Mouse (Mus musculus) heart, postnatal 10 days (tissue): Measurements from ENCODE around the gene Cyb561d1. TPM values are rescaled to one million over a fixed set of nuclear protein-coding genes. Genes with fewer than 3 reads are reported as not detected.
A peak's percentile ranks its signal among the peaks of the same experiment; 100 is the strongest.

Experiments
- DNase-seq, 2 experiments: peaks; one replicate each; pipeline ENCODE4 v3.0.0; 2021
- intact Hi-C: fragments of 180-260 bp; cut with DNase I; formaldehyde crosslinking; loops from one replicate; pipeline ENCODE4 v1.15.1; 2025
- total RNA-seq, 2 experiments: library from RNA; stranded (reverse); gene quantifications; 2 replicates each; pipeline ENCODE4 v1.2.3; 2021

Gene Cyb561d1
- total RNA-seq, 2 experiments from 2014 or later: 5.7 to 6.2 TPM

GRCm38 (mm10) chr3:108174672-108175531 lies 26.1 kb downstream of the Cyb561d1 start:
- DNase-seq: peak; percentile 49 to 56
- intact Hi-C loops: no loop called here

- no peak for DNase-seq
- intact Hi-C loops: loop anchor here (5.0 kb wide), 1 partner anchor 88 kb away; the partner anchor contains the start of gene Psma5
These were observed 31.8 kb downstream of the Cyb561d1 start for GRCm38 (mm10) chr3:108169199-108169598.

- intact Hi-C loops: loop anchor here (5.0 kb wide), 1 partner anchor 90 kb away; the partner anchor contains the start of gene Psma5
- peak in 1 of 2 experiments; percentile 41 for DNase-seq
These were observed 33.5 kb downstream of the Cyb561d1 start for GRCm38 (mm10) chr3:108167499-108167898.

- DNase-seq: peak; percentile 69
- intact Hi-C loops: loop anchor here (5.0 kb wide), 1 partner anchor 91 kb away; the partner anchor contains the start of gene Psma5
These were observed 34.4 kb downstream of the Cyb561d1 start for GRCm38 (mm10) chr3:108166486-108167211.

- intact Hi-C loops: loop anchor here (5.0 kb wide), 1 partner anchor 92 kb away; the partner anchor contains the start of gene Psma5
- no peak for DNase-seq
These were observed 35.3 kb downstream of the Cyb561d1 start for GRCm38 (mm10) chr3:108165532-108166315.

GRCm38 (mm10) chr3:108164807-108165206 lies 36.2 kb downstream of the Cyb561d1 start:
- peak; percentile 85 to 91 for DNase-seq
- intact Hi-C loops: loop anchor here (1.0 to 5.0 kb wide), 3 partner anchors 39 to 227 kb away; partner anchors contain the start of gene Psma5

GRCm38 (mm10) chr3:108164091-108164490 lies 36.9 kb downstream of the Cyb561d1 start:
- DNase-seq: no peak
- intact Hi-C loops: loop anchor here (1.0 to 5.0 kb wide), 2 partner anchors 40 to 228 kb away; no protein-coding TSS in a partner anchor

GRCm38 (mm10) chr3:108158383-108159037 lies 42.5 kb downstream of the Cyb561d1 start:
- peak; percentile 48 to 50 for DNase-seq
- intact Hi-C loops: no loop called here

- DNase-seq: peak in 1 of 2 experiments; percentile 13
- intact Hi-C loops: no loop called here
These were observed 46.4 kb downstream of the Cyb561d1 start, which contains the start of gene Gpr61 for GRCm38 (mm10) chr3:108154656-108155055. Gene Gpr61, minus strand, starts transcription at chr3:108154882.

- no peak for DNase-seq
- intact Hi-C loops: no loop called here
These were observed 48.7 kb downstream of the Cyb561d1 start for GRCm38 (mm10) chr3:108152290-108152689.

- DNase-seq: peak; percentile 92 to 94
- intact Hi-C loops: loop anchor here (1.0 to 10.0 kb wide), 4 partner anchors 77 to 393 kb away; partner anchors contain the start of gene Gstm7
These were observed 53.4 kb downstream of the Cyb561d1 start for GRCm38 (mm10) chr3:108147386-108148235.

- no peak for DNase-seq
- intact Hi-C loops: loop anchor here (5.0 to 10.0 kb wide), 3 partner anchors 194 to 392 kb away; partner anchors contain the start of gene Gstm7
These were observed 54.3 kb downstream of the Cyb561d1 start for GRCm38 (mm10) chr3:108146671-108147070.

Other genes with a start within 250 kb of the Cyb561d1 start
- gene Gstm3, start 231.9 kb downstream of the Cyb561d1 start, total RNA-seq: not detected
- 10 to 100 TPM; 44.3 to 45.6 TPM for gene Gstm2, start 214.8 kb downstream of the Cyb561d1 start, total RNA-seq
- gene Gstm1, start 183.2 kb downstream of the Cyb561d1 start, total RNA-seq: 10 to 100 TPM; 61.4 to 76.3 TPM
- 10 to 100 TPM; 11.1 to 13.3 TPM for gene Gstm4, start 156.3 kb downstream of the Cyb561d1 start, total RNA-seq
- gene Ampd2, start 114.6 kb downstream of the Cyb561d1 start, total RNA-seq: 10 to 100 TPM; 12.2 to 14.7 TPM
- under 1 TPM in 1 of 2 experiments, not detected in 1; 0.38 TPM for gene Gnat2, start 108.4 kb downstream of the Cyb561d1 start, total RNA-seq
- gene Gnai3, start 55.1 kb downstream of the Cyb561d1 start, total RNA-seq: 10 to 100 TPM; 35.1 to 37.9 TPM
- not detected for gene Gpr61, start 46.3 kb downstream of the Cyb561d1 start, total RNA-seq
- gene Amigo1, start 14.9 kb downstream of the Cyb561d1 start, total RNA-seq: 10 to 100 TPM in 1 of 2 experiments, 1 to 10 TPM in 1; 6.9 to 11.8 TPM
- gene Atxn7l2, start 9.7 kb upstream of the Cyb561d1 start, total RNA-seq: 1 to 10 TPM; 4.5 TPM
- gene Sypl2, start 25.4 kb upstream of the Cyb561d1 start, total RNA-seq: under 1 TPM; 0.64 to 0.65 TPM
- gene Psma5, start 55.7 kb upstream of the Cyb561d1 start, total RNA-seq: 10 to 100 TPM; 78.2 to 80.3 TPM
- gene Sort1, start 82.9 kb upstream of the Cyb561d1 start, total RNA-seq: 10 to 100 TPM; 24.3 to 26.9 TPM
- gene Mybphl, start 163.7 kb upstream of the Cyb561d1 start, total RNA-seq: 10 to 100 TPM; 18.1 to 41.9 TPM
- 1 to 10 TPM; 2.9 to 4.1 TPM for gene Psrc1, start 182.6 kb upstream of the Cyb561d1 start, total RNA-seq
- 1 to 10 TPM; 7.4 to 7.6 TPM for gene Celsr2, start 214.3 kb upstream of the Cyb561d1 start, total RNA-seq
- gene Sars, start 244.0 kb upstream of the Cyb561d1 start, total RNA-seq: 10 to 100 TPM; 97.1 to 97.8 TPM